Mouse (Mus musculus) neutrophil, adult 5-6 weeks (primary cell): ENCODE data around the gene Armh3. TPM values are rescaled to one million over a fixed set of nuclear protein-coding genes. Genes with fewer than 3 reads are reported as not detected.
A peak's percentile ranks its signal among the peaks of the same experiment; 100 is the strongest.

Experiments
- ATAC-seq: fragments of 151-379, 151-347 bp; 2 replicates; pipeline ENCODE4 v1.8.0; 2017; ENCODE audit warnings: mild to moderate bottlenecking, moderate TSS enrichment; ENCODE audit not compliant: insufficient number of reproducible peaks, poor library complexity, low FRiP score, severe bottlenecking; ENCODE audit errors: extremely low read depth
- total RNA-seq: library from RNA; stranded (forward); fragments of 200-1000 nt; gene quantifications from 2 replicates; pipeline ENCODE4 v1.2.3, GENCODE M21; 2017

Armh3 gene
- total RNA-seq, 1 experiment from 2014 or later = 9.0 TPM

- peak; percentile 28; the same call in 1 of the 2 replicates for ATAC-seq
Measured at GRCm38 (mm10) chr19:45782315-45783001, 215.8 kb downstream of the Armh3 start.

GRCm38 (mm10) chr19:45781676-45782075 lies 216.6 kb downstream of the Armh3 start:
- ATAC-seq = no peak

GRCm38 (mm10) chr19:45780350-45780915 lies 217.9 kb downstream of the Armh3 start:
- ATAC-seq = no peak

DNA sequence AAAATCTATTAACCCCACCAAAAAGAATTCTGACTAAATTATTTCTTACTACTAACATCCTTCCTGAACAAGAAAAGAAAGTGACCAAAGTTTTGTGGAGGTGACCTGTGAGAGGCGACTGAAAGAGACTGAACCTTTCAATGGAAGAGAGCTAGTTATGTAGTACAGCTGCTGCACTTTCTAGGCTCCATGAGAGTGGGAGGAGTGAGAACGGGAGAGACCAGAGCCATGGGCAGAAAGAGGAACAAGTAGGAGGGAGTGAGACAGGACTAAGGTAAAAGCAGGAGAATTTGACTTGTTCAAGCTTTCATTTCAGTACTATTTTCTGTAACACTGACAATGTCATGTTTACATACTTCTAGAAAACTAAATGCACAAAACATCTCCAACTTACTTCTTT lies 222.8 kb downstream of the Armh3 start:
- no peak for ATAC-seq

- no peak for ATAC-seq
Measured at GRCm38 (mm10) chr19:45771501-45771900, 226.8 kb downstream of the Armh3 start.

Other genes with a start within 250 kb of the Armh3 start
- gene Npm3, start 248.9 kb downstream of the Armh3 start, total RNA-seq = 24.2 and 24.8 TPM in 2 replicates
- gene Mgea5, start 214.7 kb downstream of the Armh3 start, total RNA-seq = 514 and 539 TPM in 2 replicates
- 0.23 and 1.4 TPM in 2 replicates for gene Kcnip2, start 182.4 kb downstream of the Armh3 start, total RNA-seq
- gene Hps6, start 5.0 kb upstream of the Armh3 start, total RNA-seq = 6.8 and 8.3 TPM in 2 replicates
- gene Pprc1, start 46.4 kb upstream of the Armh3 start, total RNA-seq = 9.7 and 13.0 TPM in 2 replicates
- 162 and 164 TPM in 2 replicates for gene Ldb1, start 46.7 kb upstream of the Armh3 start, total RNA-seq
- 40.4 and 44.9 TPM in 2 replicates for gene Nolc1, start 77.4 kb upstream of the Armh3 start, total RNA-seq
- gene Elovl3, start 133.4 kb upstream of the Armh3 start, total RNA-seq = not detected in 2 replicates
- not detected in 2 replicates for gene Pitx3, start 149.8 kb upstream of the Armh3 start, total RNA-seq
- 63.4 and 84.7 TPM in 2 replicates for gene Gbf1, start 154.0 kb upstream of the Armh3 start, total RNA-seq